Mouse (Mus musculus) forebrain, embryonic 14.5 days (tissue): ENCODE data around the gene Atp13a3. TPM values are rescaled to one million over a fixed set of nuclear protein-coding genes. Genes with fewer than 3 reads are reported as not detected.

ENCODE experiments used
- ATAC-seq: fragments of 200-750 bp; cut with Nextera tagmentation; 2 replicates; pipeline ENCODE4 v1.8.0; 2017; ENCODE audit warnings: mild to moderate bottlenecking, moderate library complexity
- DNase-seq: peaks from one replicate; pipeline ENCODE4 v3.0.0-alpha.2; 2015; ENCODE audit warnings: low spot score
- H3K27ac ChIP-seq: fragments of 300-500 bp; sonication (generic); 2 replicates; pipeline ENCODE4 v1.5.1; 2014; ENCODE audit warnings: low read depth, mild to moderate bottlenecking, control low read depth, low read length, moderate library complexity
- H3K27me3 ChIP-seq: fragments of 300-500 bp; sonication (generic); replicated peaks from 2 replicates; pipeline ENCODE4 v1.6.1; 2014; ENCODE audit warnings: low read length, control low read depth, mixed read lengths; ENCODE audit not compliant: control insufficient read depth, insufficient read depth
- H3K36me3 ChIP-seq: fragments of 300-500 bp; sonication (generic); 2 replicates; pipeline ENCODE4 v1.6.1; 2014; ENCODE audit warnings: low read length, control low read depth; ENCODE audit not compliant: control insufficient read depth, insufficient read depth
- H3K4me1 ChIP-seq: fragments of 300-500 bp; sonication (generic); 2 replicates; pipeline ENCODE4 v1.6.1; 2014; ENCODE audit warnings: antibody characterized with exemption, low read length, control low read depth; ENCODE audit not compliant: control insufficient read depth, insufficient read depth
- H3K4me2 ChIP-seq: fragments of 300-500 bp; sonication (generic); 2 replicates; pipeline ENCODE4 v1.6.1; 2014; ENCODE audit warnings: mild to moderate bottlenecking, control low read depth, low read length
- H3K4me3 ChIP-seq: fragments of 300-500 bp; sonication (generic); 2 replicates; pipeline ENCODE4 v1.5.1; 2014; ENCODE audit warnings: low read depth, low read length, control low read depth
- H3K9ac ChIP-seq: fragments of 300-500 bp; sonication (generic); 2 replicates; pipeline ENCODE4 v1.6.1; 2014; ENCODE audit warnings: mild to moderate bottlenecking, low read length, control low read depth, moderate library complexity
- H3K9me3 ChIP-seq: fragments of 300-500 bp; sonication (generic); replicated peaks from 2 replicates; pipeline ENCODE4 v1.6.1; 2016; ENCODE audit warnings: low read length, control low read depth, mixed read lengths; ENCODE audit not compliant: control insufficient read depth
- WGBS: fragments of 180-500 bp; shearing (Covaris S2); extraction: QIAGEN DNeasy Blood & Tissue Kit; methylation state at CpG from one replicate; pipeline ENCODE4 v1.1.7; 2014; 5-methylcytosine and 5-hydroxymethylcytosine counted together
- polyA plus RNA-seq: library from polyadenylated mRNA; unstranded; fragments of >200 nt; fragmentation: Nextera tagmentation; extraction: Ambion mirVana; gene quantifications from 2 replicates; pipeline ENCODE4 v1.2.1, GENCODE M21; 2014

Gene Atp13a3
- polyA plus RNA-seq, 1 experiment from 2014 or later: 7.3 TPM

DNA sequence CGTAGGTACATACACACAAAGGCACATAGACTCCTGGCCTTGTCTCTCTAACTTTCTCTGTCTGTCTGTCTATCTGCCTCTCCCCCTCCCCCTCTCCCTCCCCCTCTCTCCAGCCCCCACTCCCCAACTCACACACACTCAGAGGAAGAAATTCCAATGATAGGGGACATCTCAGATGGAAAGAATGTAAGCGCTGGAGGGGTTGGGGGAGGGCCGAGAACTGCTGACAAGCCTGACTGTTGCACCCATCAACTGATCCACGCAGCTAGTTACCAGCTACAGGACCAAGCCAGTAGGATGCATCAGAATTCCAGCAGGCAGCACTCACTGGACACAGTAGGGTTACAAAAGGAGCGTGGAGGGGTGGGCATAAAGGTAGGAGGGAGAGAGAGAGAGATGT, 34.1 kb upstream of the Atp13a3 start:
- H3K4me3 ChIP-seq: no peak overlapping the region
- no peaks in the 10 kb centered on the region for H3K9me3 ChIP-seq
- no peaks in the 10 kb centered on the region for H3K27me3 ChIP-seq
- no peak overlapping the region for H3K4me2 ChIP-seq
- H3K27ac ChIP-seq: no peak overlapping the region
- DNase-seq (no peak), ATAC-seq (no peak)
- H3K36me3 ChIP-seq: no peaks in the 10 kb centered on the region
- no peak overlapping the region for H3K9ac ChIP-seq
- WGBS: 83% methylated on average over 5 of the region's 5 CpGs
- no peaks in the 10 kb centered on the region; the same call in 1 of the 2 replicates for H3K4me1 ChIP-seq

DNA sequence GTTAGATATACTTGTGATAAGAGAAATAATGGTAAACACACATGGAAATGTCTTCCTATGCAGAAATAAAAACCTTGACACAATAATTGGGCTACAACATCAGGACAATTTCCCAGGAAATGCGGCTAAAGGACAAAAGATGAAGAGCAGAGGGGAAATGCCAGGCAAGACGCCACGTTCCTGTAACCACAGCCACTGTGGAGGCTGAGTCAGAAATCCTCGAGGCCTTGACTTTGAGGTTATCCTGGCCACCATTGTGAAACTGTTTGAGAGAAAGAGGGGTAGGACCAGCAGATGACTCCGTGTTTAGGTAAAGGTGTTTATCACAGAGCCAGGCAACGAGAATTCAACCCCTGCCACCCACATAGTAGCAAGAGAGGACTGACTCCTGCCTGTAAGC, 33.6 kb upstream of the Atp13a3 start:
- Histone ChIP-seq H3K27ac (no peak overlapping the region), H3K9me3 (no peaks in the 10 kb centered on the region), H3K4me1 (no peaks in the 10 kb centered on the region; the same call in 1 of the 2 replicates), H3K9ac (no peak overlapping the region), H3K36me3 (no peaks in the 10 kb centered on the region), H3K27me3 (no peaks in the 10 kb centered on the region), H3K4me2 (no peak overlapping the region), H3K4me3 (no peak overlapping the region)
- no peak for ATAC-seq
- WGBS: 85% methylated on average over 6 of the region's 6 CpGs
- no peak for DNase-seq

DNA sequence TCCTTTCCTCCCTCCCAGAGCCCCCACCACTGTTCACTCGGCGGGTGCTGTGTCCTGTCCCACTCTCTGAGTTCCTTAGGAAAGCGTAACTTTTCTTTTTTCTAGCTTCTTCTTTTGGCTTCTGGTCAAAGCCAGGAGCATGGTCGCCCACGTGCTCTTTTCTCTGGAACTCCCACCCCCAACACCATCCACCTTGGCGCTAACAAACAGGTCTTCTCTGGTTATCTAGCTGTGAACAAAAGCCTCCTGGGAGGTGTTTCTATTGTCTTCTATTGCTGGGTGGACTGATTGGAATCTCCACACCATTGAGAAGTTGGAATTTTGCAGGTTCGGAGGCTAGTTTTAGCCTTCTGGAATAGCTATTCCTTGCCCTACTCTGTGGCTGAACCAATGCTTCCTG, 30.5 kb upstream of the Atp13a3 start:
- DNase-seq (no peak), ATAC-seq (no peak)
- Histone ChIP-seq H3K9me3 (no peaks in the 10 kb centered on the region), H3K4me3 (no peak overlapping the region), H3K27ac (no peak overlapping the region), H3K4me2 (no peak overlapping the region), H3K36me3 (no peaks in the 10 kb centered on the region), H3K9ac (no peak overlapping the region), H3K27me3 (no peaks in the 10 kb centered on the region), H3K4me1 (no peaks in the 10 kb centered on the region)
- 85% methylated on average over 7 of the region's 7 CpGs for WGBS

DNA sequence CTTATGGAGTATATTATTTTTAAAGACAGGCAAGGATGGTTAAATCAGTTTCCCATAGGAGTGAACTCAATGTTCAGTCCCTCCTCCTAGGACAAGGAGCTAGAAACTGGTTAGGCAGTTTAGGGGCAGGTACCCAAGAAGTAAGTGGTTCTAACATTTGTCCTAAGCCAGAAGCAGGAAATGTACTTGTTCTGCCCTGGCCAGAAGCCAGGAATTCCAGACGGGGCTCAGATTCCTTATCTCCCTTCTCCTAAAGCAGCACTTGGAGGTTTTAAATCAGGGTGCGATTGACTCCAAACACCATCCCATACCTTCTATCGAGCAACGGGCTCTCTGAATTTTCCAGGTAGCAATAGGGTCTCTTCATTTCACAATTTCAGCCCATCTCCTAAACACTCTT, 29.6 kb upstream of the Atp13a3 start:
- WGBS: 84% methylated on average over 4 of the region's 4 CpGs
- Histone ChIP-seq H3K27me3 (no peaks in the 10 kb centered on the region), H3K9ac (no peak overlapping the region), H3K27ac (no peak overlapping the region), H3K36me3 (no peaks in the 10 kb centered on the region), H3K4me2 (no peak overlapping the region), H3K9me3 (no peaks in the 10 kb centered on the region), H3K4me1 (no peaks in the 10 kb centered on the region), H3K4me3 (no peak overlapping the region)
- DNase-seq (no peak), ATAC-seq (no peak)

DNA sequence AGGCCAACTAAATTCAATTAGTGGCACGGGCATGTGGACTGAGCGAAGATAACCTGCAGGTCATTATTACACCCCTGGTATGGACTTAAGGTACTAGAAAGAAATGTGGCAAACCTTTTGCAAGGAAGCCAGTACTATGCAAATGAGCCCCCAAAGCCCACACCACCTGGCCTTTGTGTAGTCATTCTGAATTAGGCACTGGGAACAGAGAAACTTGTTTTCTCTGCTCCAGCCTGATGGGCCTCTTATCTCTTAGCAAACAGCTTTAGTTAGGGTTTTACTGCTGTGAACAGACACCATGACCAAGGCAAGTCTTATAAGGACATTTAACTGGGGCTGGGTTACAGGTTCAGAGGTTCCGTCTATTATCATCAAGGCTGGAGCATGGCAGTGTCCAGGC, 27.4 kb upstream of the Atp13a3 start:
- H3K9ac ChIP-seq: no peak overlapping the region
- no peak overlapping the region for H3K4me3 ChIP-seq
- ATAC-seq: no peak
- H3K4me2 ChIP-seq: no peak overlapping the region
- WGBS: 93% methylated on average over 3 of the region's 3 CpGs
- DNase-seq: no peak
- no peak overlapping the region for H3K27ac ChIP-seq
- H3K36me3 ChIP-seq: no peaks in the 10 kb centered on the region
- no peaks in the 10 kb centered on the region for H3K27me3 ChIP-seq
- no peaks in the 10 kb centered on the region for H3K4me1 ChIP-seq
- no peaks in the 10 kb centered on the region for H3K9me3 ChIP-seq

DNA sequence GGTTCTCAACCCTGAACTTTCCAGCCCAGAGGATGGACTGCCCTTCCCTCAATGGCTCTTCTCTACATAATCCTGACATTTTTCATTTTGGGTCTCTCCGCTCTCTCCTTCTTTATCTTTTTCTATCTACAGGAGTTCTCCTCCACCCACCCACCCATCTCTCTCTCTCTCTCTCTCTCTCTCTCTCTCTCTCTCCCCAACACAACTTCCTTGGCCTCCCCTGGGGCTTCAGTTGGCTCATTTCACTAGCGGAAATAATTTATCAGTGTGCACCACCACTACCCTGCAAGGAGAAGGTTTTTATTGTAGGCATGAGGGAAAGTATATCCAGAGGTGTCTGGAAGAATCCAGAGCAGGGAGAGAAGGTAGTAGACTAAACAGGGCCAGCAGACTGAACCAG, 26.3 kb upstream of the Atp13a3 start:
- no peaks in the 10 kb centered on the region for H3K9me3 ChIP-seq
- H3K36me3 ChIP-seq: no peaks in the 10 kb centered on the region
- ATAC-seq: no peak
- no peak overlapping the region for H3K27ac ChIP-seq
- H3K9ac ChIP-seq: no peak overlapping the region
- H3K4me3 ChIP-seq: no peak overlapping the region
- 82% methylated on average over 2 of the region's 2 CpGs for WGBS
- DNase-seq: no peak
- no peaks in the 10 kb centered on the region for H3K4me1 ChIP-seq
- no peaks in the 10 kb centered on the region for H3K27me3 ChIP-seq
- no peak overlapping the region for H3K4me2 ChIP-seq

DNA sequence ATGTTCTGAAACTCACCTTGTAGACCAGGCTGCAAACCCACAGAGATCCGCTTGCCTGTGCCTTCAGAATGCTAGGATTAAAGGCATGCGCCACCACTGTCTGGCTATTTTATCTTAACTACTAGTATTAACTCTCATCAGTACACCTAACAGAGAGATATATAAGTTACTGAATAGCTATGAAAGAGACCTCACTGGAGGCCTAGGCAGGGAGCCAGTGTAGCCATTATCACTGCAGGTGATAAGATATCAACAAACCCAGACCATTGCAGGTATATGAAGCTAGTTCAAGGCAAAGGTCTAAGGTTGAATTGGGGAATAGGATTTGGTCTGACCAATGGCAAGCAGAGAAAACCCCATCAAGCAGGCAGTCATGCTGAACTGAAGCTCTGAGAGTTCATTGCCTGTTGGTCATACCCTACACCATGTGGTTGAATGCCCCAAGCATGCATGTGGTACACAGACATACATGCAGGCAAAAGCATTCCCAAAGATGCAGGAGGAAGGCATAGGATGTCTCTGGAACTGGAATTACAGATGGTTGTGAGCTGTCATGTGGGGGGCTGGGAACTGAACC, 24.8 kb upstream of the Atp13a3 start:
- Histone ChIP-seq H3K9ac (no peak overlapping the region), H3K4me2 (no peak overlapping the region), H3K9me3 (no peaks in the 10 kb centered on the region), H3K27ac (no peak overlapping the region), H3K4me3 (no peak overlapping the region), H3K27me3 (no peaks in the 10 kb centered on the region), H3K4me1 (no peaks in the 10 kb centered on the region), H3K36me3 (no peaks in the 10 kb centered on the region)
- DNase-seq: no peak
- ATAC-seq: no peak
- 92% methylated on average over 2 of the region's 2 CpGs for WGBS

DNA sequence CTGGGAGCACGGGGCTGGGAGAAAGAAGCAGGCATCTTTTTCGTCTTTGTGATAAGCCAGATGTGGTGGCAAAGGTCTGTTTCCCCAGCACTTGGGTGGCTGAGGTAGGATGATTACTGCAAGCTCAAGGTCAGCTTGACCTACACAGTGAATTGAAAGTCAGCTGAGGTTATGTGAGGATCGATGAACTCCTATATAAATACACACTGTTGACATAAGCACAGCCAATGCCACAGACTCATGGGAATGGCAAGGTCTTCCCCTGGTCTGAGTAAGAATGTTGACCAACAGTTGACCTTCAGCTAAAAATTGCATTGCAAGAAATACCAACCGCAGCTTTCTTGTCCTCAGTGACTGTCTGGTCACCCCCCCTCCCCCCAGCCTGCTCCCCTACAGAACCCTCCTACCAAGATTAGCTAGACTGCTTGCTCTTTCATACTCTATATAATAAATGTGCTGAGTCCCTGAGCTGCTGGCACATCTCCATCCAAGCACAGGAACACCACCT, 23.0 kb upstream of the Atp13a3 start:
- 87% methylated on average over 4 of the region's 4 CpGs for WGBS
- no peaks in the 10 kb centered on the region for H3K4me1 ChIP-seq
- no peaks in the 10 kb centered on the region for H3K9me3 ChIP-seq
- H3K27me3 ChIP-seq: no peaks in the 10 kb centered on the region
- no peak overlapping the region for H3K4me2 ChIP-seq
- ATAC-seq (no peak), DNase-seq (no peak)
- no peak overlapping the region for H3K4me3 ChIP-seq
- no peak overlapping the region for H3K9ac ChIP-seq
- H3K36me3 ChIP-seq: no peaks in the 10 kb centered on the region
- H3K27ac ChIP-seq: no peak overlapping the region

DNA sequence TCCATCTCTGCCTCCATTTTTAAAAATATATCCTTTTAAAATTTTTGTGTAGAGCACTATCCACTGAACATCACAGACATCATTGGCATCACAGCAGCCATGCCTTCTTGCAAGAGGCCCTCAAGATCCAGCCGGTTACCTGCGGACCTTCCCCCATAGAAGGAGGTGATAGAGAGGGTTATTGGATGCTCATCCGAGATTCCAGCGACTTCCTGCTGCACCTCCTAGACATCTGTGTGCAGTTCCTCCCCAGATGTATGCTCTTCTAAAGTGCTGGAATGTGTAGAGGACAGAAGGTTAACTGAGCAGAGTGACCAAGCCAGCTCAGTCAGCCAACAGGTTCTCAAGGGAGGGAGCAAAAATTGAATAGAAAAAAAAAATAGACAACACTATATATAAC, 21.7 kb upstream of the Atp13a3 start:
- Histone ChIP-seq H3K4me3 (no peak overlapping the region), H3K4me2 (no peak overlapping the region), H3K9ac (no peak overlapping the region), H3K36me3 (no peaks in the 10 kb centered on the region), H3K27ac (no peak overlapping the region), H3K4me1 (no peaks in the 10 kb centered on the region), H3K9me3 (no peaks in the 10 kb centered on the region), H3K27me3 (no peaks in the 10 kb centered on the region)
- ATAC-seq: no peak
- no peak for DNase-seq
- WGBS: 88% methylated on average over 4 of the region's 4 CpGs
